Mouse (Mus musculus) olfactory bulb, adult 2 months (tissue): Measurements from ENCODE around the gene Thrb.

Experiments
- CTCF ChIP-seq: fragments of 200-500 bp; IDR thresholded peaks from 2 replicates; pipeline ENCODE4 v1.5.1; 2012; ENCODE audit warnings: low read depth, mild to moderate bottlenecking, low read length, moderate library complexity; ENCODE audit not compliant: insufficient read depth
- POLR2A ChIP-seq: fragments of 200-500 bp; IDR thresholded peaks from 2 replicates; pipeline ENCODE4 v1.6.1; 2012; ENCODE audit warnings: mild to moderate bottlenecking, low read depth, low read length, moderate library complexity; ENCODE audit not compliant: insufficient read depth

DNA sequence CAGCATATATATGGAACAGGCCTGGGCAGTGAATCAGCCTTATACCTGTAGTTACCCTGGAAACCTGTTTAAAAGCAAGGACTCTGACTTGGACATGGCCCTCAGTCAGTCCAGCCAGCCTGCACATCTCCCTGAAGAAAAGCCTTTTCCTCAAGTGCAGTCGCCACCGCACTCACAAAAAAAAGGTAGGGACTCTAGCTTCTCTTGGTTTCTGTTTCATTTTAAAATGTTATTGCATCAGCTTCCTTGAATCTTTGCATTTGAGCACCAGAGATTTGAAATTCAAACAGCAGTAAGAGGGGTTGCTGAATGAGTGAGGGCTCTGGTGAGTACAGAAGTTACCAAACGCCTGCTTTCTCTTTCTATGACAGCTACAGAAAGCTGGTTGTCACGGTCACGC lies 322.0 kb downstream of the Thrb start:
- TF ChIP-seq CTCF (no peak), POLR2A (no peak)
